ENCODE assay signal across 8 mouse cellular contexts in genomic region chr8:126600816-126601243, GRCm38 (mm10). TPM values are rescaled to one million over a fixed set of nuclear protein-coding genes. Genes with fewer than 3 reads are reported as not detected.
DNase-seq lines count a peak whose midpoint lies in the region; ATAC-seq and TF ChIP-seq lines count a peak whose summit lies in the region.

No protein-coding gene starts in this region.

- peaks cover 53% of the 10 kb centered on the region for H3K4me1 ChIP-seq in midbrain, embryonic 12.5 days
- peaks cover 48% of the 10 kb centered on the region for H3K4me1 ChIP-seq in midbrain, embryonic 15.5 days

- H3K4me2 ChIP-seq in midbrain, embryonic 12.5 days (replicated peaks) = no peak overlapping the region
- H3K4me2 ChIP-seq in midbrain, embryonic 15.5 days = no peak overlapping the region
- H3K4me2 ChIP-seq in myocyte (ENCODE audit: low read depth) = peak overlapping the region; percentile 39

- no peaks in the 10 kb centered on the region for H3K36me3 ChIP-seq in midbrain, embryonic 12.5 days
- no peaks in the 10 kb centered on the region for H3K36me3 ChIP-seq in midbrain, embryonic 15.5 days (replicated peaks)
- H3K36me3 ChIP-seq in myocyte (ENCODE audit: control insufficient read depth, insufficient read depth) = no peaks in the 10 kb centered on the region

- H3K27me3 ChIP-seq in midbrain, embryonic 12.5 days = peaks cover 4% of the 10 kb centered on the region; the same call in 1 of the 2 replicates
- no peaks in the 10 kb centered on the region for H3K27me3 ChIP-seq in midbrain, embryonic 15.5 days (replicated peaks)
- no peaks in the 10 kb centered on the region for H3K27me3 ChIP-seq in myocyte (ENCODE audit: control insufficient read depth, insufficient read depth, insufficient read length)

- H3K79me2 ChIP-seq in myocyte (ENCODE audit: control insufficient read depth, insufficient read depth) = no peaks in the 10 kb centered on the region

- 13% methylated on average over 7 of the region's 7 CpGs for WGBS in midbrain, embryonic 12.5 days
- 10% methylated on average over 7 of the region's 7 CpGs for WGBS in midbrain, embryonic 15.5 days

- H3ac ChIP-seq in myocyte (ENCODE audit: control insufficient read depth, insufficient read length) = no peak overlapping the region

- no peak overlapping the region for H3K4me3 ChIP-seq in midbrain, embryonic 12.5 days
- no peak overlapping the region for H3K4me3 ChIP-seq in midbrain, embryonic 15.5 days
- no peak overlapping the region for H3K4me3 ChIP-seq in myocyte

- H3K9ac ChIP-seq in midbrain, embryonic 12.5 days (replicated peaks) = 0 out of 2 replicates have a peak overlapping the region, but pooled peaks have one; percentile 15
- no peak overlapping the region for H3K9ac ChIP-seq in midbrain, embryonic 15.5 days

- no peak for TF ChIP-seq POLR2A in myocyte (IDR thresholded peaks at IDR 0.05; ENCODE audit: insufficient read length, low read depth)

- H3K27ac ChIP-seq in midbrain, embryonic 12.5 days (replicated peaks) = no peak overlapping the region
- no peak overlapping the region for H3K27ac ChIP-seq in midbrain, embryonic 15.5 days

- ATAC-seq in midbrain, embryonic 12.5 days (ENCODE audit: low FRiP score, low read depth) = peak; percentile 32; the same call in 1 of the 2 replicates
- ATAC-seq in midbrain, embryonic 15.5 days (replicated peaks) = no peak

- peak; percentile 73 for DNase-seq in fibroblast of lung, adult 2 months (ENCODE audit: low read depth)
- peak; percentile 88 for DNase-seq in kidney, adult 18-20 months
- DNase-seq in yolk sac, embryonic 10.5 days (ENCODE audit: low spot score) = no peak
- no peak for DNase-seq in layer of hippocampus, adult 18-20 months (ENCODE audit: low spot score in 2 of 2)
- no peak for DNase-seq in cerebellum, postnatal 14 days

- H3K9me3 ChIP-seq in midbrain, embryonic 12.5 days = no peaks in the 10 kb centered on the region
- no peaks in the 10 kb centered on the region for H3K9me3 ChIP-seq in midbrain, embryonic 15.5 days

TF ChIP-seq in myocyte, 11 proteins besides CTCF, POLR2A, EP300 and RAD21:
- TF ChIP-seq TCF3 (IDR thresholded peaks at IDR 0.05; ENCODE audit: insufficient read length, low read depth) (no peak), E2F4 (IDR thresholded peaks at IDR 0.05; ENCODE audit: insufficient read depth) (no peak), MYOG (IDR thresholded peaks at IDR 0.05; ENCODE audit: control insufficient read depth in 1 of 3, insufficient read depth in 1 of 3, insufficient read length in 2 of 3, low read depth in 2 of 3) (no peak), MYOD1 (IDR thresholded peaks at IDR 0.05; ENCODE audit: control insufficient read depth in 1 of 3, insufficient read length in 2 of 3, low read depth in 2 of 3) (no peak), REST (IDR thresholded peaks at IDR 0.05; ENCODE audit: insufficient read depth, insufficient read length) (no peak), POLR2AphosphoS2 (IDR thresholded peaks at IDR 0.05; ENCODE audit: insufficient read length, low read depth) (no peak), CEBPB (IDR thresholded peaks at IDR 0.05; ENCODE audit: insufficient read depth, poor library complexity, severe bottlenecking) (no peak), USF1 (IDR thresholded peaks at IDR 0.05; ENCODE audit: low read depth) (no peak), SRF (IDR thresholded peaks at IDR 0.05; ENCODE audit: control insufficient read depth, insufficient read length, low read depth) (no peak), MAX (IDR thresholded peaks at IDR 0.05; ENCODE audit: low read depth) (no peak), TCF12 (IDR thresholded peaks at IDR 0.05; ENCODE audit: insufficient read depth, poor library complexity, severe bottlenecking) (no peak)
TF ChIP-seq in myocyte: peak in this region for 0.

RNA-seq across cellular contexts. Expression of gene Irf2bp2, which starts 7.0 kb away (rescaled TPM):
- 7.5 and 7.7 TPM in 2 replicates for polyA plus RNA-seq in midbrain, embryonic 12.5 days (2016; fragmentation: Nextera tagmentation; extraction: Ambion mirVana)
- 9.7 and 10.0 TPM in 2 replicates for polyA plus RNA-seq in midbrain, embryonic 15.5 days (2015; fragmentation: Nextera tagmentation; extraction: Ambion mirVana)
- 16.8 TPM for polyA plus RNA-seq in myocyte (2012; fragmentation: generic; extraction: Trizol)
- total RNA-seq in layer of hippocampus, adult 18-20 months (2021) = 10 to 100 TPM; 62.6 to 73.0 TPM

Comparison
In these comparisons a context has a peak if more than half of its experiments do, and no peak if none do; other contexts are left out.
1. DNase-seq: peak in fibroblast of lung, adult 2 months (single experiment) and kidney, adult 18-20 months (single experiment); none in yolk sac, embryonic 10.5 days (single experiment), layer of hippocampus, adult 18-20 months (0 of 2) and cerebellum, postnatal 14 days (0 of 2).